10 mouse cellular contexts compared by ENCODE assay signal in genomic region chr14:32002502-32003338, GRCm38 (mm10). TPM values are rescaled to one million over a fixed set of nuclear protein-coding genes. Genes with fewer than 3 reads are reported as not detected.
DNase-seq lines count a peak whose midpoint lies in the region; ATAC-seq lines count a peak whose summit lies in the region.
"Had no signal": no experiment of that assay in that cellular context is flagged by ENCODE, and none has a peak within 500 bp of the region (broad histone marks: within the 10 kb centered on the region; RNA-seq: fewer than 3 reads in every experiment).

No protein-coding gene starts in this region.

- DNase-seq in forebrain, embryonic 10.5 days (ENCODE audit: extremely low spot score, low spot score): no peak
- no peak for DNase-seq in forebrain, embryonic 11.5 days (ENCODE audit: low spot score)
- peak; percentile 32 for DNase-seq in hindbrain, embryonic 14.5 days (ENCODE audit: low spot score)
- no peak for DNase-seq in midbrain, embryonic 10.5 days (ENCODE audit: low spot score)
- DNase-seq in right cerebral cortex, postnatal 36 days (ENCODE audit: low spot score in 2 of 2): peak; percentile 49 to 51
- DNase-seq in liver, embryonic 11.5 days (ENCODE audit: low spot score): no peak
- DNase-seq in kidney, adult 18-20 months: no peak

- H3K4me3 ChIP-seq in forebrain, embryonic 10.5 days: no peak overlapping the region
- H3K4me3 ChIP-seq in forebrain, embryonic 11.5 days (ENCODE audit: low read depth, low read length): no peak overlapping the region
- H3K4me3 ChIP-seq in hindbrain, embryonic 14.5 days (replicated peaks; ENCODE audit: low read length): no peak overlapping the region
- H3K4me3 ChIP-seq in midbrain, embryonic 10.5 days: no peak overlapping the region
- H3K4me3 ChIP-seq in liver, embryonic 11.5 days (ENCODE audit: low read depth, low read length): no peak overlapping the region

- H3K27ac ChIP-seq in forebrain, embryonic 10.5 days: peak overlapping the region; percentile 22; the same call in 1 of the 2 replicates
- H3K27ac ChIP-seq in forebrain, embryonic 11.5 days (ENCODE audit: low read depth, low read length): no peak overlapping the region
- no peak overlapping the region for H3K27ac ChIP-seq in hindbrain, embryonic 14.5 days
- H3K27ac ChIP-seq in midbrain, embryonic 10.5 days (replicated peaks): peak overlapping the region; percentile 65
- H3K27ac ChIP-seq in liver, embryonic 11.5 days (ENCODE audit: low read depth, low read length): no peak overlapping the region
- H3K27ac ChIP-seq: macrophage had no signal

- H3K9me3 ChIP-seq in forebrain, embryonic 10.5 days: no peaks in the 10 kb centered on the region; the same call in 1 of the 2 replicates
- H3K9me3 ChIP-seq in forebrain, embryonic 11.5 days (ENCODE audit: control insufficient read depth, low read length): no peaks in the 10 kb centered on the region
- H3K9me3 ChIP-seq in hindbrain, embryonic 14.5 days (ENCODE audit: control insufficient read depth, low read length): no peaks in the 10 kb centered on the region
- H3K9me3 ChIP-seq in midbrain, embryonic 10.5 days (replicated peaks): 0 out of 2 replicates have a peak, but pooled peaks cover 3% of the 10 kb centered on the region
- no peaks in the 10 kb centered on the region for H3K9me3 ChIP-seq in liver, embryonic 11.5 days (ENCODE audit: control insufficient read depth, low read length)

- no peak for ATAC-seq in forebrain, embryonic 11.5 days (replicated peaks; ENCODE audit: low FRiP score)
- no peak for ATAC-seq in hindbrain, embryonic 14.5 days (ENCODE audit: low FRiP score)
- ATAC-seq in CD4-positive, CD25-positive, alpha-beta regulatory T cell, adult 4 months: no peak
- no peak for ATAC-seq in liver, embryonic 11.5 days (replicated peaks; ENCODE audit: low FRiP score)
- ATAC-seq: inflammation-experienced regulatory T-cells, adult 6 months had no signal

- H3K9ac ChIP-seq in forebrain, embryonic 11.5 days (ENCODE audit: low read length): no peak overlapping the region
- no peak overlapping the region for H3K9ac ChIP-seq in hindbrain, embryonic 14.5 days
- no peak overlapping the region for H3K9ac ChIP-seq in liver, embryonic 11.5 days (ENCODE audit: low read depth, low read length)

- no peaks in the 10 kb centered on the region for H3K27me3 ChIP-seq in forebrain, embryonic 10.5 days (ENCODE audit: poor library complexity, severe bottlenecking)
- no peaks in the 10 kb centered on the region for H3K27me3 ChIP-seq in forebrain, embryonic 11.5 days (ENCODE audit: control insufficient read depth, insufficient read depth, low read length)
- no peaks in the 10 kb centered on the region for H3K27me3 ChIP-seq in hindbrain, embryonic 14.5 days (ENCODE audit: control insufficient read depth, insufficient read depth, low read length)
- no peaks in the 10 kb centered on the region for H3K27me3 ChIP-seq in midbrain, embryonic 10.5 days (ENCODE audit: low read depth, poor library complexity, severe bottlenecking)
- H3K27me3 ChIP-seq in liver, embryonic 11.5 days (replicated peaks; ENCODE audit: control insufficient read depth, insufficient read depth, low read length): no peaks in the 10 kb centered on the region

- H3K4me1 ChIP-seq in forebrain, embryonic 10.5 days: peaks cover 10% of the 10 kb centered on the region; the same call in 1 of the 2 replicates
- H3K4me1 ChIP-seq in forebrain, embryonic 11.5 days (replicated peaks; ENCODE audit: control insufficient read depth, insufficient read depth, low read length): no peaks in the 10 kb centered on the region
- no peaks in the 10 kb centered on the region for H3K4me1 ChIP-seq in hindbrain, embryonic 14.5 days (replicated peaks; ENCODE audit: control insufficient read depth, insufficient read depth, low read length)
- peaks cover 20% of the 10 kb centered on the region for H3K4me1 ChIP-seq in midbrain, embryonic 10.5 days
- no peaks in the 10 kb centered on the region for H3K4me1 ChIP-seq in liver, embryonic 11.5 days (replicated peaks; ENCODE audit: control insufficient read depth, insufficient read depth, low read length)

- H3K4me2 ChIP-seq in forebrain, embryonic 11.5 days (ENCODE audit: low read depth, low read length, severe bottlenecking): no peak overlapping the region
- no peak overlapping the region for H3K4me2 ChIP-seq in hindbrain, embryonic 14.5 days (replicated peaks)
- H3K4me2 ChIP-seq in liver, embryonic 11.5 days: no peak overlapping the region

- WGBS in forebrain, embryonic 10.5 days: 75% methylated on average over 15 of the region's 15 CpGs
- 77% methylated on average over 15 of the region's 15 CpGs for WGBS in forebrain, embryonic 11.5 days
- WGBS in hindbrain, embryonic 14.5 days: 74% methylated on average over 15 of the region's 15 CpGs
- 61% methylated on average over 15 of the region's 15 CpGs for WGBS in midbrain, embryonic 10.5 days
- 82% methylated on average over 15 of the region's 15 CpGs for WGBS in liver, embryonic 11.5 days

- H3K36me3 ChIP-seq in forebrain, embryonic 10.5 days (replicated peaks): no peaks in the 10 kb centered on the region
- H3K36me3 ChIP-seq in forebrain, embryonic 11.5 days (ENCODE audit: control insufficient read depth, insufficient read depth, low read length): no peaks in the 10 kb centered on the region
- H3K36me3 ChIP-seq in hindbrain, embryonic 14.5 days (replicated peaks; ENCODE audit: control insufficient read depth, insufficient read depth): no peaks in the 10 kb centered on the region
- H3K36me3 ChIP-seq in midbrain, embryonic 10.5 days: no peaks in the 10 kb centered on the region
- H3K36me3 ChIP-seq in liver, embryonic 11.5 days (ENCODE audit: control insufficient read depth, insufficient read depth, low read length): no peaks in the 10 kb centered on the region

RNA-seq across cellular contexts. Expression of gene Galnt15, which starts 26.1 kb away (rescaled TPM):
- polyA plus RNA-seq in forebrain, embryonic 10.5 days (2016; fragmentation: Nextera tagmentation; extraction: Ambion mirVana): 0.05 and 0.09 TPM in 2 replicates
- polyA plus RNA-seq in forebrain, embryonic 11.5 days (2014; fragmentation: Nextera tagmentation; extraction: Ambion mirVana): 0.05 TPM in 2 replicates
- polyA plus RNA-seq in hindbrain, embryonic 14.5 days (2014; fragmentation: Nextera tagmentation; extraction: Ambion mirVana): 0.47 and 0.51 TPM in 2 replicates
- 0.10 and 0.11 TPM in 2 replicates for polyA plus RNA-seq in midbrain, embryonic 10.5 days (2016; fragmentation: Nextera tagmentation; extraction: Ambion mirVana)
- not detected for polyA plus RNA-seq in CD4-positive, CD25-positive, alpha-beta regulatory T cell, adult 4 months (2017; shearing (Covaris generic))
- not detected in 2 replicates for polyA plus RNA-seq in liver, embryonic 11.5 days (2014; fragmentation: Nextera tagmentation; extraction: Ambion mirVana)
- polyA plus RNA-seq: inflammation-experienced regulatory T-cells, adult 6 months; macrophage had no signal

Comparison
In these comparisons a context has a peak if more than half of its experiments do, and no peak if none do; other contexts are left out.
1. H3K27ac ChIP-seq: peak in forebrain, embryonic 10.5 days (single experiment) and midbrain, embryonic 10.5 days (single experiment); none in forebrain, embryonic 11.5 days (single experiment), hindbrain, embryonic 14.5 days (single experiment) and liver, embryonic 11.5 days (single experiment).
2. DNase-seq: peak in hindbrain, embryonic 14.5 days (single experiment) and right cerebral cortex, postnatal 36 days (2 of 2); none in forebrain, embryonic 10.5 days (single experiment), forebrain, embryonic 11.5 days (single experiment), midbrain, embryonic 10.5 days (single experiment), liver, embryonic 11.5 days (single experiment) and kidney, adult 18-20 months (single experiment).